Mouse (Mus musculus): ENCODE data around the gene Smyd5. TPM values are rescaled to one million over a fixed set of nuclear protein-coding genes. Genes with fewer than 3 reads are reported as not detected.

Smyd5 gene
- polyA plus RNA-seq, 1 experiment from 2014 or later, result 62.6 TPM

Other genes with a start within 250 kb of the Smyd5 start
- not detected in 2 replicates for gene Emx1, start 244.6 kb upstream of the Smyd5 start, polyA plus RNA-seq (2015; fragmentation: Nextera tagmentation; extraction: Ambion mirVana)
- gene Sfxn5, start 98.6 kb upstream of the Smyd5 start, polyA plus RNA-seq (2015; fragmentation: Nextera tagmentation; extraction: Ambion mirVana), result 7.7 TPM in 2 replicates
- gene Rab11fip5, start 57.4 kb upstream of the Smyd5 start, polyA plus RNA-seq (2015; fragmentation: Nextera tagmentation; extraction: Ambion mirVana), result 14.1 and 14.2 TPM in 2 replicates
- 0.47 and 0.78 TPM in 2 replicates for gene Noto, start 8.1 kb upstream of the Smyd5 start, polyA plus RNA-seq (2015; fragmentation: Nextera tagmentation; extraction: Ambion mirVana)
- gene Cct7, start 19.5 kb downstream of the Smyd5 start, polyA plus RNA-seq (2015; fragmentation: Nextera tagmentation; extraction: Ambion mirVana), result 502 and 506 TPM in 2 replicates
- gene Pradc1, start 20.0 kb downstream of the Smyd5 start, polyA plus RNA-seq (2015; fragmentation: Nextera tagmentation; extraction: Ambion mirVana), result 46.0 and 46.7 TPM in 2 replicates
- gene Fbxo41, start 71.0 kb downstream of the Smyd5 start, polyA plus RNA-seq (2015; fragmentation: Nextera tagmentation; extraction: Ambion mirVana), result 0.06 and 0.16 TPM in 2 replicates
- not detected in 2 replicates for gene Egr4, start 81.6 kb downstream of the Smyd5 start, polyA plus RNA-seq (2015; fragmentation: Nextera tagmentation; extraction: Ambion mirVana)
- 5.0 and 5.4 TPM in 2 replicates for gene Alms1, start 155.5 kb downstream of the Smyd5 start, polyA plus RNA-seq (2015; fragmentation: Nextera tagmentation; extraction: Ambion mirVana)